Mouse (Mus musculus): ENCODE results near the gene Olfr1161. TPM values are rescaled to one million over a fixed set of nuclear protein-coding genes. Genes with fewer than 3 reads are reported as not detected.
"Not testable (repeated sequence)": the region's sequence is repeated elsewhere in the genome, so short reads cannot be mapped to it uniquely, and the experiment has no call there.

The Olfr1161 gene
- not detected in 2 replicates for polyA plus RNA-seq (2015; fragmentation: Nextera tagmentation; extraction: Ambion mirVana)

- 62% methylated on average over 1 of the region's 1 CpGs for WGBS
- H3K27me3 ChIP-seq; ATAC-seq (ENCODE audit: borderline replicate concordance, extremely low read depth, low FRiP score, low TSS enrichment); H3K9ac ChIP-seq; H3K4me2 ChIP-seq; H3K36me3 ChIP-seq; H3K9me3 ChIP-seq; H3K4me1 ChIP-seq; H3K27ac ChIP-seq; H3K4me3 ChIP-seq: not testable (repeated sequence)
Measured at GRCm38 (mm10) chr2:88022474-88022873, at the start of gene Olfr1161. TSS of gene Olfr1161 (plus strand) at chr2:88022774.

GRCm38 (mm10) chr2:87974563-87974962 lies 48.0 kb upstream of the Olfr1161 start, which contains the start of gene Olfr74:
TSS of gene Olfr74 (minus strand) at chr2:87974663.
- H3K4me2 ChIP-seq, result no peak within 1 kb of the TSS
- no peak within 1 kb of the TSS for H3K27ac ChIP-seq
- H3K9ac ChIP-seq, result no peak within 1 kb of the TSS
- no peak for ATAC-seq (ENCODE audit: borderline replicate concordance, extremely low read depth, low FRiP score, low TSS enrichment)
- H3K36me3 ChIP-seq, result no peaks in the 10 kb centered on the region
- H3K4me1 ChIP-seq, result no peaks in the 10 kb centered on the region
- no peaks in the 10 kb centered on the region for H3K9me3 ChIP-seq
- WGBS, result 65% methylated on average over 3 of the region's 3 CpGs
- H3K27me3 ChIP-seq, result no peaks in the 10 kb centered on the region
- no peak within 1 kb of the TSS for H3K4me3 ChIP-seq

- ATAC-seq (ENCODE audit: borderline replicate concordance, extremely low read depth, low FRiP score, low TSS enrichment), result no peak
- Histone ChIP-seq H3K27me3 (no peaks in the 10 kb centered on the region), H3K4me3 (no peak within 1 kb of the TSS), H3K9ac (no peak within 1 kb of the TSS), H3K4me2 (no peak within 1 kb of the TSS), H3K36me3 (no peaks in the 10 kb centered on the region), H3K9me3 (no peaks in the 10 kb centered on the region), H3K4me1 (no peaks in the 10 kb centered on the region), H3K27ac (no peak within 1 kb of the TSS)
Measured at GRCm38 (mm10) chr2:87989813-87990212, 32.8 kb upstream of the Olfr1161 start, which contains the start of gene Olfr1158. TSS of gene Olfr1158 (plus strand) at chr2:87990113.

- Histone ChIP-seq H3K27ac (no peak within 1 kb of the TSS), H3K4me3 (no peak within 1 kb of the TSS), H3K9me3 (no peaks in the 10 kb centered on the region), H3K36me3 (no peaks in the 10 kb centered on the region), H3K4me1 (no peaks in the 10 kb centered on the region), H3K4me2 (no peak within 1 kb of the TSS), H3K9ac (no peak within 1 kb of the TSS), H3K27me3 (no peaks in the 10 kb centered on the region)
- ATAC-seq (ENCODE audit: borderline replicate concordance, extremely low read depth, low FRiP score, low TSS enrichment), result no peak
Measured at GRCm38 (mm10) chr2:88007515-88008318, 14.9 kb upstream of the Olfr1161 start, which contains the start of gene Olfr1160. TSS of gene Olfr1160 (minus strand) at chr2:88008268.

- no peak for ATAC-seq (ENCODE audit: borderline replicate concordance, extremely low read depth, low FRiP score, low TSS enrichment)
- Histone ChIP-seq H3K4me2 (no peak within 1 kb of the TSS), H3K27me3 (no peaks in the 10 kb centered on the region), H3K4me3 (no peak within 1 kb of the TSS), H3K27ac (no peak within 1 kb of the TSS), H3K9me3 (no peaks in the 10 kb centered on the region), H3K36me3 (no peaks in the 10 kb centered on the region), H3K9ac (no peak within 1 kb of the TSS), H3K4me1 (no peaks in the 10 kb centered on the region)
Measured at GRCm38 (mm10) chr2:88037599-88037998, 15.0 kb downstream of the Olfr1161 start, which contains the start of gene Olfr73. TSS of gene Olfr73 (minus strand) at chr2:88037699.

- Histone ChIP-seq H3K9ac (no peak within 1 kb of the TSS), H3K36me3 (no peaks in the 10 kb centered on the region), H3K27ac (no peak within 1 kb of the TSS), H3K27me3 (no peaks in the 10 kb centered on the region), H3K4me2 (no peak within 1 kb of the TSS), H3K4me1 (no peaks in the 10 kb centered on the region), H3K9me3 (no peaks in the 10 kb centered on the region), H3K4me3 (no peak within 1 kb of the TSS)
- no peak for ATAC-seq (ENCODE audit: borderline replicate concordance, extremely low read depth, low FRiP score, low TSS enrichment)
- 72% methylated on average over 1 of the region's 1 CpGs for WGBS
Measured at GRCm38 (mm10) chr2:88051029-88051428, 28.5 kb downstream of the Olfr1161 start, which contains the start of gene Olfr1162. TSS of gene Olfr1162 (minus strand) at chr2:88051129.

GRCm38 (mm10) chr2:88063587-88063986 lies 41.0 kb downstream of the Olfr1161 start:
- no peak for ATAC-seq (ENCODE audit: borderline replicate concordance, extremely low read depth, low FRiP score, low TSS enrichment)
- Histone ChIP-seq H3K4me1 (no peaks in the 10 kb centered on the region), H3K4me2 (no peak overlapping the region), H3K27ac (no peak overlapping the region), H3K27me3 (no peaks in the 10 kb centered on the region), H3K36me3 (no peaks in the 10 kb centered on the region), H3K9ac (no peak overlapping the region), H3K4me3 (no peak overlapping the region), H3K9me3 (no peaks in the 10 kb centered on the region)
- 88% methylated on average over 2 of the region's 2 CpGs for WGBS

GRCm38 (mm10) chr2:88071730-88072129 lies 49.2 kb downstream of the Olfr1161 start, which contains the start of gene Olfr1163:
TSS of gene Olfr1163 (minus strand) at chr2:88071830.
- Histone ChIP-seq H3K4me1 (no peaks in the 10 kb centered on the region), H3K27ac (no peak within 1 kb of the TSS), H3K27me3 (no peaks in the 10 kb centered on the region), H3K36me3 (no peaks in the 10 kb centered on the region), H3K9me3 (no peaks in the 10 kb centered on the region), H3K9ac (no peak within 1 kb of the TSS), H3K4me2 (no peak within 1 kb of the TSS), H3K4me3 (no peak within 1 kb of the TSS)
- no peak for ATAC-seq (ENCODE audit: borderline replicate concordance, extremely low read depth, low FRiP score, low TSS enrichment)

Other genes with a start within 250 kb of the Olfr1161 start
- not detected in 2 replicates for gene Olfr152, start 243.3 kb upstream of the Olfr1161 start, polyA plus RNA-seq (2015; fragmentation: Nextera tagmentation; extraction: Ambion mirVana)
- not detected in 2 replicates for gene Olfr1143, start 222.2 kb upstream of the Olfr1161 start, polyA plus RNA-seq (2015; fragmentation: Nextera tagmentation; extraction: Ambion mirVana)
- gene Olfr1145, start 213.0 kb upstream of the Olfr1161 start, polyA plus RNA-seq (2015; fragmentation: Nextera tagmentation; extraction: Ambion mirVana), result not detected in 2 replicates
- gene Olfr1148, start 192.2 kb upstream of the Olfr1161 start, polyA plus RNA-seq (2015; fragmentation: Nextera tagmentation; extraction: Ambion mirVana), result not detected in 2 replicates
- gene Olfr1150-ps1, start 178.8 kb upstream of the Olfr1161 start, polyA plus RNA-seq (2015; fragmentation: Nextera tagmentation; extraction: Ambion mirVana), result not detected in 2 replicates
- not detected in 2 replicates for gene Olfr1151, start 166.9 kb upstream of the Olfr1161 start, polyA plus RNA-seq (2015; fragmentation: Nextera tagmentation; extraction: Ambion mirVana)
- gene Olfr1152, start 156.3 kb upstream of the Olfr1161 start, polyA plus RNA-seq (2015; fragmentation: Nextera tagmentation; extraction: Ambion mirVana), result not detected in 2 replicates
- gene Olfr1153, start 127.8 kb upstream of the Olfr1161 start, polyA plus RNA-seq (2015; fragmentation: Nextera tagmentation; extraction: Ambion mirVana), result not detected in 2 replicates
- not detected in 2 replicates for gene Olfr1154, start 117.6 kb upstream of the Olfr1161 start, polyA plus RNA-seq (2015; fragmentation: Nextera tagmentation; extraction: Ambion mirVana)
- gene Olfr1155, start 77.6 kb upstream of the Olfr1161 start, polyA plus RNA-seq (2015; fragmentation: Nextera tagmentation; extraction: Ambion mirVana), result not detected in 2 replicates
- gene Olfr1156, start 69.7 kb upstream of the Olfr1161 start, polyA plus RNA-seq (2015; fragmentation: Nextera tagmentation; extraction: Ambion mirVana), result not detected in 2 replicates
- gene Olfr1157, start 54.5 kb upstream of the Olfr1161 start, polyA plus RNA-seq (2015; fragmentation: Nextera tagmentation; extraction: Ambion mirVana), result not detected in 2 replicates
- gene Olfr74, start 48.1 kb upstream of the Olfr1161 start, polyA plus RNA-seq (2015; fragmentation: Nextera tagmentation; extraction: Ambion mirVana), result not detected in 2 replicates
- not detected in 2 replicates for gene Olfr1158, start 32.7 kb upstream of the Olfr1161 start, polyA plus RNA-seq (2015; fragmentation: Nextera tagmentation; extraction: Ambion mirVana)
- gene Olfr1160, start 14.5 kb upstream of the Olfr1161 start, polyA plus RNA-seq (2015; fragmentation: Nextera tagmentation; extraction: Ambion mirVana), result not detected in 2 replicates
- gene Olfr73, start 14.9 kb downstream of the Olfr1161 start, polyA plus RNA-seq (2015; fragmentation: Nextera tagmentation; extraction: Ambion mirVana), result 0.05 TPM in 1 of 2 replicates, not detected in the other
- not detected in 2 replicates for gene Olfr1162, start 28.4 kb downstream of the Olfr1161 start, polyA plus RNA-seq (2015; fragmentation: Nextera tagmentation; extraction: Ambion mirVana)
- not detected in 2 replicates for gene Olfr1163, start 49.1 kb downstream of the Olfr1161 start, polyA plus RNA-seq (2015; fragmentation: Nextera tagmentation; extraction: Ambion mirVana)
- gene Olfr1164, start 71.2 kb downstream of the Olfr1161 start, polyA plus RNA-seq (2015; fragmentation: Nextera tagmentation; extraction: Ambion mirVana), result not detected in 2 replicates
- not detected in 2 replicates for gene Olfr1166, start 105.5 kb downstream of the Olfr1161 start, polyA plus RNA-seq (2015; fragmentation: Nextera tagmentation; extraction: Ambion mirVana)
- gene Olfr1167, start 132.4 kb downstream of the Olfr1161 start, polyA plus RNA-seq (2015; fragmentation: Nextera tagmentation; extraction: Ambion mirVana), result not detected in 2 replicates
- not detected in 2 replicates for gene Olfr1168, start 159.1 kb downstream of the Olfr1161 start, polyA plus RNA-seq (2015; fragmentation: Nextera tagmentation; extraction: Ambion mirVana)
- not detected in 2 replicates for gene Olfr1170, start 205.6 kb downstream of the Olfr1161 start, polyA plus RNA-seq (2015; fragmentation: Nextera tagmentation; extraction: Ambion mirVana)